Mouse (Mus musculus) hindbrain, embryonic 11.5 days (tissue): Measurements from ENCODE around the gene Lima1. TPM values are rescaled to one million over a fixed set of nuclear protein-coding genes. Genes with fewer than 3 reads are reported as not detected.
A peak's percentile ranks its signal among the peaks of the same experiment; 100 is the strongest.
"Not testable (repeated sequence)": the region's sequence is repeated elsewhere in the genome, so short reads cannot be mapped to it uniquely, and the experiment has no call there.

Experiments
- ATAC-seq: fragments of 200-750 bp; cut with Nextera tagmentation; 2 replicates; pipeline ENCODE4 v1.8.0; 2017; ENCODE audit warnings: mild to moderate bottlenecking, moderate TSS enrichment, moderate library complexity; ENCODE audit not compliant: low FRiP score
- DNase-seq: peaks from one replicate; pipeline ENCODE4 v3.0.0-alpha.2; 2015; ENCODE audit warnings: low spot score
- H3K27ac ChIP-seq: fragments of 300-500 bp; sonication (generic); 2 replicates; pipeline ENCODE4 v1.5.1; 2014; ENCODE audit warnings: mild to moderate bottlenecking, low read depth, low read length
- H3K27me3 ChIP-seq: fragments of 300-500 bp; sonication (generic); 2 replicates; pipeline ENCODE4 v1.6.1; 2014; ENCODE audit warnings: mild to moderate bottlenecking, low read length, moderate library complexity, mixed read lengths; ENCODE audit not compliant: control insufficient read depth, insufficient read depth
- H3K36me3 ChIP-seq: fragments of 300-500 bp; sonication (generic); 2 replicates; pipeline ENCODE4 v1.6.1; 2014; ENCODE audit warnings: mild to moderate bottlenecking, low read length, moderate library complexity, mixed read lengths; ENCODE audit not compliant: control insufficient read depth, insufficient read depth
- H3K4me1 ChIP-seq: fragments of 300-500 bp; sonication (generic); replicated peaks from 2 replicates; pipeline ENCODE4 v1.6.1; 2014; ENCODE audit warnings: low read length, mixed read lengths; ENCODE audit not compliant: control insufficient read depth, insufficient read depth
- H3K4me2 ChIP-seq: fragments of 300-500 bp; sonication (generic); replicated peaks from 2 replicates; pipeline ENCODE4 v1.6.1; 2014; ENCODE audit warnings: mild to moderate bottlenecking, low read depth, low read length
- H3K4me3 ChIP-seq: fragments of 300-500 bp; sonication (generic); 2 replicates; pipeline ENCODE4 v1.5.1; 2014; ENCODE audit warnings: low read depth, low read length
- H3K9ac ChIP-seq: fragments of 300-500 bp; sonication (generic); 2 replicates; pipeline ENCODE4 v1.6.1; 2014; ENCODE audit warnings: low read depth, low read length
- H3K9me3 ChIP-seq: fragments of 300-500 bp; sonication (generic); 2 replicates; pipeline ENCODE4 v1.6.1; 2016; ENCODE audit warnings: low read length; ENCODE audit not compliant: control insufficient read depth
- WGBS: fragments of 180-500 bp; shearing (Covaris S2); extraction: QIAGEN DNeasy Blood & Tissue Kit; methylation state at CpG from one replicate; pipeline ENCODE4 v1.1.7; 2014; 5-methylcytosine and 5-hydroxymethylcytosine counted together
- polyA plus RNA-seq: library from polyadenylated mRNA; unstranded; fragments of >200 nt; fragmentation: Nextera tagmentation; extraction: Ambion mirVana; gene quantifications from 2 replicates; pipeline ENCODE4 v1.2.1, GENCODE M21; 2014

Gene Lima1
- polyA plus RNA-seq, 1 experiment from 2014 or later: 30.8 TPM

DNA sequence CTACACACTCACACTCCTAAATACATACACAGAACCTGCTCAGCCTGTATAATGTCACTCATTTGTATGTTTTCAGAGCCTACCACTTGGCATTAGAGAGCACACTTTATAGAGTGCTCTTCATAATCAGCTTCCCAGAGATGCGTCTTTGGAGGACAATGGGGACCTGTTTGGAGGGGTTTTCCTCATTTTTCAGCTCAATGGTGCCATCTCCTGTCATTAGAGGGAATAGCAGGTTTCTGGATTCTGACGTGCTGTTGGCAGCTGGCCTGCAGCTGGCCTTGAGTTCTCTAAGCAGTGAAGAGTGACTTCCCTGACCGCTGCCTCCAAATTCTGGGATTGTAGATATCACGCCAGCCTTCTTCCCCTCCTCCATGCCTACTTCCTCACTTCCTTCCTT lies 29.1 kb upstream of the Lima1 start:
- WGBS: 6% methylated on average over 4 of the region's 4 CpGs
- Histone ChIP-seq H3K4me1 (no peaks in the 10 kb centered on the region), H3K27ac (no peak overlapping the region), H3K4me2 (no peak overlapping the region), H3K27me3 (no peaks in the 10 kb centered on the region), H3K36me3 (no peaks in the 10 kb centered on the region), H3K9ac (no peak overlapping the region), H3K9me3 (no peaks in the 10 kb centered on the region), H3K4me3 (no peak overlapping the region)
- DNase-seq: peak; percentile 85
- ATAC-seq: peak; percentile 45

DNA sequence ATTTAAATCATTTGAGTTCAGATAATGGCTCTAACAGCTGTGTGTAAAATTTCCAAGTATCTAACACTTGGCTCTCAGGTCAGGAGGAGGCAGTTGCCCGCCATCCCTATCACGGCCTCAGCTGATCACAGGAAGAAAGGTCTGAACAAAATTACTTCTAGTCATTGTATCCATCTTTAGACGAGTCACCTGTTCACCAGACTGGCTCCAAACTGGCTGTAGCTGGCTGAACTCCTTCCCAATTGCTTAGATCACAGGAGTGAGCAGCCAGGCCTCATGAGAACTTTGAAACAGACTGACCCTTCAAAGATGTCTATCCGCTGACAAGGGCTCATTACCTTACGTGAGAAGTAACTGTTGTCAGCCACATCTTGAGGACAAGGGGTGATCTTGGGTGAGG lies 28.0 kb upstream of the Lima1 start:
- WGBS: 89% methylated on average over 5 of the region's 5 CpGs
- ATAC-seq (no peak), DNase-seq (no peak)
- Histone ChIP-seq H3K4me1 (no peaks in the 10 kb centered on the region), H3K4me2 (no peak overlapping the region), H3K9me3 (no peaks in the 10 kb centered on the region), H3K27ac (no peak overlapping the region), H3K27me3 (no peaks in the 10 kb centered on the region), H3K9ac (no peak overlapping the region), H3K36me3 (no peaks in the 10 kb centered on the region), H3K4me3 (no peak overlapping the region)

DNA sequence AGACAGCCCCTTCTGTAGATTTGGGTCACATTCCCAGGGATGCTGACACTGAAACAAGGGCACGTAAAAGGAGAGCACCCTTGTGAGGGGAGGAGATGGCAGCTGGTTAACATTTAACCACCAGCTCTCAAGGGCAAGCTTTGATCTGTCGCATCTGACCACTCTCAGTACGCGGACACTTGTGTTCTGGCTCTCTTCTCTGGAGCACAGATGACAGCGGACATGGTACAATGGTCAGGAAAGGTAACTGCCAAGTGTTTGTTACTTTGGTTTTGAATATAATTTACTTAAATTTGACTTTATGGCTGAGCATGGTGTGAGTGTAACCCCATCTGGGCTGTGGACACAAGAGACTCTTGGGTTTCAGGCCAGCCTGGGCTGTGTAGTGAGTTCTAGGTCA lies 27.5 kb upstream of the Lima1 start:
- no peaks in the 10 kb centered on the region for H3K27me3 ChIP-seq
- no peak overlapping the region for H3K9ac ChIP-seq
- no peaks in the 10 kb centered on the region for H3K9me3 ChIP-seq
- no peak overlapping the region for H3K4me3 ChIP-seq
- H3K27ac ChIP-seq: no peak overlapping the region
- H3K4me1 ChIP-seq: no peaks in the 10 kb centered on the region
- ATAC-seq (no peak), DNase-seq (no peak)
- H3K36me3 ChIP-seq: no peaks in the 10 kb centered on the region
- 69% methylated on average over 5 of the region's 5 CpGs for WGBS
- no peak overlapping the region for H3K4me2 ChIP-seq

DNA sequence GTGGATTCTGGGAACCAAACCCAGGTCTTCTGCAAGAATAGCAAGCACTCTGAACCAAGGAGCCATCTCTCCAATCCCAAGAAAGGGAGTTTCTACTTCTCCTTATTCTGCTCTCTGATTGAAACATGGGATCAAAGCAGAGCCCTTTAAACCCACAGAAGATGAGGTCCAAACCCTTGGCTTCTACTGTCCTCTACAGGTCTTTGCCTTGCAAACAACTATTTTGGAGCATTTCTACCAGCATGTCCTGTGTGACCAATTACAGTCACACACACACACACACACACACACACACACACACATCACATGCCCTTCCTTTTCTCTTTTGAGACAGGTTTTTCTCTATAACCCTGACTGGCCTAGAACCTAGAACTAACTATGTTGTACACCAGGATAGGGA lies 21.4 kb upstream of the Lima1 start:
- no peak overlapping the region for H3K4me2 ChIP-seq
- ATAC-seq (no peak), DNase-seq (no peak)
- no peaks in the 10 kb centered on the region for H3K36me3 ChIP-seq
- H3K27me3 ChIP-seq: no peaks in the 10 kb centered on the region
- H3K9me3 ChIP-seq: no peaks in the 10 kb centered on the region
- no peak overlapping the region for H3K4me3 ChIP-seq
- no peaks in the 10 kb centered on the region for H3K4me1 ChIP-seq
- H3K9ac ChIP-seq: no peak overlapping the region
- no peak overlapping the region for H3K27ac ChIP-seq

DNA sequence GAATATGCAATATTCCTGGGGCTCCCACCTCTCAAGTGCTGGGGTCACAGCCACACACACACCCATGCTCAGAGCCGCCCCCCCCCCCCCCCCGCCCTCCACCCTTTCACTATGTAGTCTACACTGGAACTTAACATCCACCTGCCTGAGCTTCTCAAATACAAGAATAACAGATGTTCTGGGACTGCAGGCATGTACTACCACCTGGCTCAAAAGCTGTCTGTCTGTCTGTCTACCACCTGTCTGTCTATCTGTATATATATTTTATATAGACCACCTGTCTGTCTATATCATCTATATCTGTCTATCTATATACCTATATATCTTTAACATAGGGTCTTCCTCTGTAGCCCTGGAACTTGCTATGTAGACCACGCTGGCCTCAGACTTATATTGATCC lies 16.1 kb upstream of the Lima1 start:
- Histone ChIP-seq H3K4me1 (no peaks in the 10 kb centered on the region), H3K27ac (no peak overlapping the region), H3K9ac (no peak overlapping the region), H3K36me3 (no peaks in the 10 kb centered on the region), H3K4me3 (no peak overlapping the region), H3K27me3 (no peaks in the 10 kb centered on the region), H3K4me2 (no peak overlapping the region), H3K9me3 (no peaks in the 10 kb centered on the region)
- 87% methylated on average over 3 of the region's 3 CpGs for WGBS
- ATAC-seq: no peak
- no peak for DNase-seq

DNA sequence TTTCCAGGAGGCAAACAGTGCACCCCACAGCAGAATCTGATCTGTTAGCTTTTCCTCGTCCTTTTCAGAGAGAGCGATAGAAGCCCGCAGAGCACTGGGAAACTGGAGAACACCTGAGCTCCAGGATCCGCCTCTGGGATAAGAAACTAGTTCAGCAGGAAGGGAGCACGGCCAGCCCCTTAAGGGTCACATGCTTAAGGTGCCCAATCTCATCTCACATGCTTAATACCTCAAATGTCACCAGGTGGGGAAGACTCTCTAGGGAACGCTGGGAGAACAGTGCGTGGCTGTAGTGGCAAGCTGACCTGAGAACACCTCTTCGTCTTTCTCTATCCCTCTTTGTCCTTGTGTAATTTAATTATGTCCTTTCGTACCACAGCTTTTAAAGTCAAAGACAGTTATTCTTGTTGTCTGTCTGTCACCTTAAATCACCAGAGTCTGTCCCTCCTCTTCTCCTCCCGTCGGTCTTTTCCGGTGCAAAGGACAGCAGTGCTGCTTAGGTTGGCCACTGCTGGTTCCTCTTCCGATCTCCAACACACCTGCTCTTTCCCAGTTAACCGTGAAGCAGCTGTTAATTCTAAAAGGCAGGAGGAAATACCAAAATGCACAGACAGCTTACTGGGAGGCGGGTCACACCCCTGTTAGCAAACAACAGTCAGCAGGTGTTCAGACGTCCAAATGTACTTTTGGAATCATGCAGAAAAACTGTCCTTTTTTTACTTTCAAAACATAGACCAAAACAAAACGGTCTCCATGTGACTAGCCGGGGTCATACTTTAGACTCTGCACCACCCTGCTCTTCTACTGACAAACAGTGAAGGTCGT lies 15.4 kb upstream of the Lima1 start:
- H3K36me3 ChIP-seq: no peaks in the 10 kb centered on the region
- no peak for DNase-seq
- no peaks in the 10 kb centered on the region for H3K27me3 ChIP-seq
- H3K4me2 ChIP-seq: no peak overlapping the region
- no peak overlapping the region for H3K4me3 ChIP-seq
- H3K4me1 ChIP-seq: no peaks in the 10 kb centered on the region
- H3K27ac ChIP-seq: no peak overlapping the region
- H3K9me3 ChIP-seq: no peaks in the 10 kb centered on the region
- no peak overlapping the region for H3K9ac ChIP-seq
- no peak for ATAC-seq
- 60% methylated on average over 19 of the region's 19 CpGs for WGBS

DNA sequence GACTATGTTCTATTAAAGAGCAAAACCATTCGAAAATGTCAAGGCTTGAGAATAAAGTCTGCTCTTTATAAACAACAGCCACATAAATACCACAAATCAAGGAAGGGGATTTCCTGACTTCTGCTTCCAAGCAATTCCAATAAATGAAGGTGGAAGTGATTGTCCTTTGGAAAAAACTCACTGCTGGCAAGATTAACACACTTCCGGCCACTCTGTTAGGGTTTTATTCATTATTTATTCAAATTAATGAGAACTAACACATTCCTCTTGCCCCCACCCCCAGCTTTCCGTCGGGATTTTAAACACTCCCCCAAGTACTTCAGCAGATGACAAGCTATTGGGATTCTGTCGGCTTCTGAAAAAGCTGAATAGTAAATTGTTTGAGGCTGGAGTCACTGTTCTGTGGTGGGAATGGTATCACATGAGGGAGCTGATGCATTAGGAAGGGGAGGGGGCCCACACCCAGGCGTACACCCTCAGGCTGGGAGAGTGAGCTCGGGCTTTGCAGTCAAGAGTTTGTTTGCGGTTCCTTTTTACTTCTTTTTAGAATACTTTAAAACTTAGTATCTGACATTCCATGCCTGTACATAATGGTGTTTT lies 14.1 kb upstream of the Lima1 start:
- H3K27ac ChIP-seq: no peak overlapping the region
- WGBS: 57% methylated on average over 8 of the region's 8 CpGs
- H3K4me2 ChIP-seq: no peak overlapping the region
- no peaks in the 10 kb centered on the region for H3K36me3 ChIP-seq
- H3K27me3 ChIP-seq: no peaks in the 10 kb centered on the region
- ATAC-seq (no peak), DNase-seq (no peak)
- H3K4me1 ChIP-seq: no peaks in the 10 kb centered on the region
- H3K9ac ChIP-seq: no peak overlapping the region
- no peaks in the 10 kb centered on the region for H3K9me3 ChIP-seq
- no peak overlapping the region for H3K4me3 ChIP-seq

DNA sequence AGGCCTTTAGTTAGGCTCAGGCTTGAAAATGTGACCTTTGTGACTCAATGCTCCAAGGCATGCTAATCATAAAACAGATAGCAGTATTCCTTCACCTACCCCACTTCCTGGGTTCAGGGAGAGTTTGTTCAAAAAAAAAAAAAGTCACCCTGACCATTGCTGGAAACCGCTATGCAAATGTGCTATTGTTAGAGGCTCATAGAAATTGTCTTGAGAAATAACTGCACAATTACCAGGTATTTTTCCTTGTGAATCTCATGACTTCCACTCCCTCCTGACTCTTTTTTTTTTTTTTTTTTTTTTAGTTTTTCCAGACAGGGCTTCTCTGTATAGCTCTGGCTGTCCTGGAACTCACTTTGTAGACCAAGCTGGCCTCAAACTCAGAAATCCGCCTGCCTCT lies 11.9 kb upstream of the Lima1 start:
- H3K4me1 ChIP-seq, H3K9ac ChIP-seq, H3K27me3 ChIP-seq, H3K27ac ChIP-seq, ATAC-seq, H3K9me3 ChIP-seq, H3K36me3 ChIP-seq, H3K4me2 ChIP-seq, H3K4me3 ChIP-seq, DNase-seq: not testable (repeated sequence)
- WGBS: 90% methylated on average over 2 of the region's 2 CpGs

DNA sequence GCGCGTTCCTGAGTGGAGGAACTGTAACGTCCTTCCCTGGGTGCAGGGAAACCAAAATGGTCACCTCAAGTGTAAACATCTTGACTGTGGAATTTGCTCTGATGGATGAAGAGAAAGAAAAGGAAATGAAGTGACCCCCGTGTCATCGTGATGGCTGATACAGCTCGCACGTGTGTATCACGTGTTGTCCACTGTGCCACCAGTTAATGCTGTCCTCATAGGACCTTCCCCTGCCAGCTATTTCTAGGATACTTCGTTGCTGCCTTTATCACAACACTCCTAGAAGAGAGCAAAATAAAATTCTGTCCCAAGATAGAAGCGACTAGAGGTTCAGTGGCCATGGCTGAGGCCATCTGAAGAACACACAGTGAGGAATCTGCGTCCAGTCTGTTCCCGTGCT lies 8.8 kb upstream of the Lima1 start:
- Histone ChIP-seq H3K4me3 (no peak overlapping the region), H3K4me2 (no peak overlapping the region), H3K9me3 (no peaks in the 10 kb centered on the region), H3K9ac (no peak overlapping the region), H3K27ac (no peak overlapping the region), H3K4me1 (no peaks in the 10 kb centered on the region), H3K27me3 (no peaks in the 10 kb centered on the region), H3K36me3 (no peaks in the 10 kb centered on the region)
- ATAC-seq (no peak), DNase-seq (no peak)
- 93% methylated on average over 12 of the region's 12 CpGs for WGBS
